ENCODE assay signal across 11 mouse cellular contexts in the genomic region with DNA sequence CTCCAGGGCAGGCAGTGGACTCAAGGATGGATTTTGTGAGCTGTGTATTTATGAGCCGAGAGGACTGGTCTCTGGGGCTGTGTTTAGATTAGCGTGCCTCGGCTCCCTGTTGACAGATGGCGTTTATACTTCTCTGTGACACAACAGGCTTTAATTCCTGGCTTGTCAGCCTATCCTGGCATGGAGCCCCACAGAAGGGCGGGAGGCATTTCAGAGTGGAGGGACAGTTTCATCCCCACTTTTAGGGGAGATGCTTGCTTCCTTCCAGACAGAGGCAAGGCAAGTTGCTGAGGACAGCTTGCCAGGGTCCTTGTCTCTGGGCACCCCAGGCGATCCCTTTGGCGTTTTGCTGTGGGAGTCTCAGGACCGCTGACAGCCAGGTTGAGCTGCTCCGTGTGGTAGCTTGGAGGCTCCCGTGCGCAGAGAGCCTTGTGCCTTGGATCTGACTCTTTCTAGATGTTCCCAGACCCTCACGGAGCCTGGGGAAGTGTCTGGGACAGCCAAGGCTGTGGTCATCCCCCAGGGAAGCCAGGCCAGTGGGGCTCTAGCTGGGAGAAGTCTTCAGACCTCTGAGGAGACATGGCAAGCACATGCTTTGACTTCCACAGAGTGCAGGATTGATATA. TPM values are rescaled to one million over a fixed set of nuclear protein-coding genes. Genes with fewer than 3 reads are reported as not detected.
DNase-seq lines count a peak whose midpoint lies in the region; ATAC-seq and TF ChIP-seq lines count a peak whose summit lies in the region.
"Had no signal": no experiment of that assay in that cellular context is flagged by ENCODE, and none has a peak within 500 bp of the region (broad histone marks: within the 10 kb centered on the region; RNA-seq: fewer than 3 reads in every experiment).

No protein-coding gene starts in this region.

- H3K9me3 ChIP-seq in midbrain, embryonic 12.5 days: no peaks in the 10 kb centered on the region
- no peaks in the 10 kb centered on the region for H3K9me3 ChIP-seq in midbrain, embryonic 10.5 days (replicated peaks)
- no peaks in the 10 kb centered on the region for H3K9me3 ChIP-seq in intestine, embryonic 15.5 days
- H3K9me3 ChIP-seq: embryonic facial prominence, embryonic 13.5 days had no signal

- no peak overlapping the region for H3K4me3 ChIP-seq in midbrain, embryonic 12.5 days
- no peak overlapping the region for H3K4me3 ChIP-seq in midbrain, embryonic 10.5 days
- H3K4me3 ChIP-seq in intestine, embryonic 15.5 days (replicated peaks): no peak overlapping the region
- H3K4me3 ChIP-seq in small intestine, adult 2 months (ENCODE audit: low read depth, low read length): no peak overlapping the region
- H3K4me3 ChIP-seq: embryonic facial prominence, embryonic 13.5 days had no signal

- H3K36me3 ChIP-seq in midbrain, embryonic 12.5 days: no peaks in the 10 kb centered on the region
- no peaks in the 10 kb centered on the region for H3K36me3 ChIP-seq in midbrain, embryonic 10.5 days
- H3K36me3 ChIP-seq in intestine, embryonic 15.5 days: no peaks in the 10 kb centered on the region
- H3K36me3 ChIP-seq in small intestine, adult 2 months (ENCODE audit: control insufficient read depth, insufficient read depth, low read length): no peaks in the 10 kb centered on the region
- H3K36me3 ChIP-seq: embryonic facial prominence, embryonic 13.5 days had no signal

- no peak overlapping the region for H3K27ac ChIP-seq in midbrain, embryonic 12.5 days (replicated peaks)
- H3K27ac ChIP-seq in midbrain, embryonic 10.5 days (replicated peaks): no peak overlapping the region
- peak overlapping the region; percentile 85 for H3K27ac ChIP-seq in intestine, embryonic 15.5 days
- peak overlapping the region; percentile 49 for H3K27ac ChIP-seq in small intestine, adult 2 months (ENCODE audit: insufficient read depth, low read depth, low read length)
- H3K27ac ChIP-seq: embryonic facial prominence, embryonic 13.5 days; liver, embryonic 14.5 days had no signal

- no peak overlapping the region for H3K4me2 ChIP-seq in midbrain, embryonic 12.5 days (replicated peaks)
- peak overlapping the region; percentile 18 for H3K4me2 ChIP-seq in intestine, embryonic 15.5 days (replicated peaks)
- H3K4me2 ChIP-seq: embryonic facial prominence, embryonic 13.5 days had no signal

- DNase-seq in embryo, embryonic 10 days (ENCODE audit: low spot score): peak; percentile 13
- DNase-seq in embryo, embryonic 9.5 days (ENCODE audit: extremely low spot score): no peak
- no peak for DNase-seq in midbrain, embryonic 10.5 days (ENCODE audit: low spot score)
- no peak for DNase-seq in spleen, adult 18-20 months
- DNase-seq: kidney, adult 18-20 months had no signal

- H3K27me3 ChIP-seq in midbrain, embryonic 12.5 days: no peaks in the 10 kb centered on the region
- no peaks in the 10 kb centered on the region for H3K27me3 ChIP-seq in midbrain, embryonic 10.5 days (ENCODE audit: low read depth, poor library complexity, severe bottlenecking)
- H3K27me3 ChIP-seq in intestine, embryonic 15.5 days (replicated peaks): no peaks in the 10 kb centered on the region
- no peaks in the 10 kb centered on the region for H3K27me3 ChIP-seq in small intestine, adult 2 months (ENCODE audit: control insufficient read depth, insufficient read depth, low read length)

- 70% methylated on average over 12 of the region's 12 CpGs for WGBS in midbrain, embryonic 12.5 days
- 63% methylated on average over 12 of the region's 12 CpGs for WGBS in midbrain, embryonic 10.5 days
- WGBS in intestine, embryonic 15.5 days: 25% methylated on average over 12 of the region's 12 CpGs
- WGBS in small intestine, adult 2 months: 39% methylated on average over 12 of the region's 12 CpGs

- H3K4me1 ChIP-seq in midbrain, embryonic 12.5 days: no peaks in the 10 kb centered on the region
- H3K4me1 ChIP-seq in midbrain, embryonic 10.5 days: peaks cover 12% of the 10 kb centered on the region; the same call in 1 of the 2 replicates
- H3K4me1 ChIP-seq in intestine, embryonic 15.5 days (replicated peaks): peaks cover 31% of the 10 kb centered on the region
- no peaks in the 10 kb centered on the region; the same call in 1 of the 2 replicates for H3K4me1 ChIP-seq in small intestine, adult 2 months (ENCODE audit: control insufficient read depth, insufficient read depth, insufficient read length, low read length)

- no peak for ATAC-seq in midbrain, embryonic 12.5 days (ENCODE audit: low FRiP score, low read depth)
- peak; percentile 81 for ATAC-seq in intestine, embryonic 15.5 days
- no peak for ATAC-seq in CD4-positive, CD25-positive, alpha-beta regulatory T cell, adult 4 months

- TF ChIP-seq POLR2A in small intestine, adult 2 months (IDR thresholded peaks at IDR 0.05; ENCODE audit: low read depth, low read length): no peak

- 0 out of 2 replicates have a peak overlapping the region, but pooled peaks have one; percentile 12 for H3K9ac ChIP-seq in midbrain, embryonic 12.5 days (replicated peaks)
- no peak overlapping the region for H3K9ac ChIP-seq in intestine, embryonic 15.5 days
- H3K9ac ChIP-seq: embryonic facial prominence, embryonic 13.5 days; liver, embryonic 14.5 days had no signal

- no peak for TF ChIP-seq CTCF in small intestine, adult 2 months (IDR thresholded peaks at IDR 0.05; ENCODE audit: extremely low read depth, insufficient read length, insufficient replicate concordance, low read depth, low read length)

RNA-seq across cellular contexts. Expression of a gene that starts 23.6 kb away (rescaled TPM):
- polyA plus RNA-seq in midbrain, embryonic 12.5 days (2016; fragmentation: Nextera tagmentation; extraction: Ambion mirVana): 0.09 TPM in 1 of 2 replicates, not detected in the other
- 0.06 TPM in 1 of 2 replicates, not detected in the other for polyA plus RNA-seq in midbrain, embryonic 10.5 days (2016; fragmentation: Nextera tagmentation; extraction: Ambion mirVana)
- 3.3 and 4.2 TPM in 2 replicates for polyA plus RNA-seq in intestine, embryonic 15.5 days (2015; fragmentation: Nextera tagmentation; extraction: Ambion mirVana)
- polyA plus RNA-seq in small intestine, adult 2 months (2012; rRNA removed): 87.3 and 147 TPM in 2 replicates
- under 1 TPM; 0.36 to 0.48 TPM for polyA plus RNA-seq in CD4-positive, CD25-positive, alpha-beta regulatory T cell, adult 4 months (2017; shearing (Covaris generic))
- polyA plus RNA-seq: embryonic facial prominence, embryonic 13.5 days had no signal

Comparison
In these comparisons a context has a peak if more than half of its experiments do, and no peak if none do; other contexts are left out.
1. H3K27ac ChIP-seq: peak in intestine, embryonic 15.5 days (single experiment) and small intestine, adult 2 months (single experiment); none in midbrain, embryonic 12.5 days (single experiment) and midbrain, embryonic 10.5 days (single experiment).
2. RNA of a gene that starts 23.6 kb away (polyA plus RNA-seq): 87.3 to 147 TPM in small intestine, adult 2 months; 3.3 to 4.2 TPM in intestine, embryonic 15.5 days, 0.36 to 0.48 TPM in CD4-positive, CD25-positive, alpha-beta regulatory T cell, adult 4 months, 0.09 TPM in midbrain, embryonic 12.5 days and 0.06 TPM in midbrain, embryonic 10.5 days; every median in the first group is over 10 times any median in the second.